Mouse (Mus musculus) thymus, adult 2 months (tissue): Measurements from ENCODE around the gene Nyap1.

ENCODE experiments used
- CTCF ChIP-seq: fragments of 200-500 bp; IDR thresholded peaks from 2 replicates; pipeline ENCODE4 v1.5.1; 2012; ENCODE audit warnings: mild to moderate bottlenecking, control low read depth, low read length, moderate library complexity, borderline replicate concordance; ENCODE audit not compliant: control insufficient read depth, poor library complexity, insufficient read depth; ENCODE audit errors: extremely low read depth
- POLR2A ChIP-seq: fragments of 200-500 bp; IDR thresholded peaks from 2 replicates; pipeline ENCODE4 v1.6.1; 2012; ENCODE audit warnings: mild to moderate bottlenecking, low read length, control low read depth, moderate library complexity; ENCODE audit not compliant: control insufficient read depth, poor library complexity, insufficient read depth; ENCODE audit errors: extremely low read depth

DNA sequence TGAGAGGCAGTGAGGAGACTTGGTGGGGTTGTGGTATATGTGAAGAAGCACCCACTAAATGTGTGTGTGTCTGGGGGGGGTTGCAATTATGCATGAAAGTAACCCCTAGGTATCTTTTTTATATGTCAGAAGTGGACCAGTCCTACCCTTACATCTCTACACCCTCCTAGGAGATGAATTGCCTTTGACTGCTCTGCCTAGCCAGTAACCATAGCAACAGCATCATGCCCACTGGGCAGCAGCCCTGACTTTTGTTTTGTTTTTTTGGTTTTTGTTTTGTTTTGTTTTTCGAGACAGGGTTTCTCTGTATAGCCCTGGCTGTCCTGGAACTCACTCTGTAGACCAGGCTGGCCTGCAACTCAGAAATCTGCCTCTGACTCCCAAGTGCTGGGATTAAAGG, 27.1 kb upstream of the Nyap1 start:
- no peak for TF ChIP-seq CTCF
- TF ChIP-seq POLR2A, result no peak
